Mouse (Mus musculus) ovary, postnatal 36 days (tissue): ENCODE measurements around the gene Myrf.
"Not testable (repeated sequence)": the region's sequence is repeated elsewhere in the genome, so short reads cannot be mapped to it uniquely, and the experiment has no call there.

Source experiments
- DNase-seq: peaks from one replicate; pipeline ENCODE4 v3.0.0; 2022; ENCODE audit warnings: low spot score, mixed read lengths

Gene Myrf

GRCm38 (mm10) chr19:10176477-10176876 is 64.1 kb downstream of the Myrf start:
- no peak for DNase-seq

DNA sequence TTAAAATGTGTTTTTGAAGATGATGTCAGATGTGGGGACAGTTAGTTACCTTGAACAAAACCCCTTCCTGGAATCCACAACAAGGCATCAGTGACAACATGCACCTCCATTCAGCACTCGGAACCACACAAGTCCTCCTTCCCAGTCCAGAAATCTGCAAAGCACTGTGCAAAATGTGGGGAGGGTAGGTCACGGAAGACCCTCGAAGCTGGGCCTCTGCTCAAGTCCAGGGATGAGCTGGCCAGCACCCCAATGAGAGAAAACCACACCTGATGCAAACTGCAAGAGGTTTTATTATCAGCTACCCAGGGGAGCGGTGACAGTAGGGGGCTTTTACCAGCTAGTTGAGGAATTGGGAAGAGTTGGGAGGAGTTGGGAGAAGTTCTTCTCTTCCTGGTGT is 65.6 kb downstream of the Myrf start:
- DNase-seq = no peak

GRCm38 (mm10) chr19:10173844-10174539 is 66.6 kb downstream of the Myrf start:
- no peak for DNase-seq

DNA sequence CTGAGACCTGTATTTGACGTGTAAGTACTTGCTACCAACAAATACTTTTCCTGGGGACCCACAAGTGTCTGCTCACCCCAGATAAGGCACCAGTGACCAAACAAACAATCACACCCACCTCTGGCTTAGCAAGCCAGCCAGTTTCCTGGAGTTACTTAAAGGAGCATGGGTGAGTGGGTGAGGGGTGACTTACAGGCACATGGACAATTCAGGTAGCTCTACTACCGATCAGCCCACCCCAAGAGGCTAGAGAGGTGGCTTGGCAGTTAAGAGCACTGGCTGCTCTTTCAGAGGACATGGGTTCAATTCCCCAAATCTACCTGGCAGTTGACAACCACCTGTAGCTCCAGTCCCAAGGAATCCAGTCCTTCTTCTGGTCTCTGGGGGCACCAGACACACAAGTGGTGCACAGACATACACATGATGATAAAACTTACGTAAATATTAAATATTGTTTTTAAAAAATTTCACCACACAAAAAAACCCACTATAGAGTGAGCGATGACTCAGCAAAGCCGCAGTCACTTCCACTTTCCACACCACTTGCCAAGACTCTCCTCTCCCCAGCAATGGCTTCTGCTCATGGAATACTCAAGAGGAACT is 67.3 kb downstream of the Myrf start:
- no peak for DNase-seq

DNA sequence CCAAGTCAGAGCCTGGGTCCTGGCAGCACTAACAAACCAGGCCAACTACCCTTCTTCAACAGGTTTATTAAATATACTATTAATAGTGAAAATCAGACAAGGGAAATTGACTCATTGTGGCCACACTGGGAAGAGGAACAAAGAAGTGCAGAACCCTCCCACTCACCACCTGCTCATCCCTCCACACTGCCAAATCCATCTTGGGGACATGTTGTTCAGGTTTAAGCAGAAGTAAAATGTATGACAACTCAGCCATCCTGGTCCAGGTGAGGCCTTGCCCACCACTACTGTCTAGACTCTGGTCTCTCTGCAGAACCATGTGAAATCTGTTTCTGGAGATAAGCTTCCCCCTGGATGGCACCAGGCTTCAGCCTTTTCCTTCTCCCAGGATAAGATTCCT is 68.7 kb downstream of the Myrf start:
- DNase-seq = no peak

- DNase-seq = no peak
Observed at GRCm38 (mm10) chr19:10171359-10171758, 69.2 kb downstream of the Myrf start.

DNA sequence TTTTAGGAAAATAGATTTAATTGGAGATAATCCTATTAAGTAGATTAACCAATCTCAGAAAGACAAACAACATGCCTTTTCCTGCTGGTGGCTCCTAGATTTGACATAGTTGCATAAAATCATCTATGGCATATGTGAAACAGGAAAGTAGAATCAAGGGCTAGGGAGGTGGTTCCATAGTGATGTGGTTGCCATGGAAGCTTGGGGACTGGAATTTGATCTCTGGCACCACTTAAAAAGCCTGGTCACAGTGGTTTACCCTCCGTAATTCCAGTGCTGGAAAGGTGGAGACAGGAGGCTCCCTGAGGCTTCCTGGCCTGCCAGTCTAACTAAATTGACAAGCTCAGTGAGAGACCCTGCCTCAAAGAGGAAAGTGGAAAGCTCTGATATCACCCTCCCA is 70.1 kb downstream of the Myrf start:
- no peak for DNase-seq

- not testable (repeated sequence) for DNase-seq
Observed at GRCm38 (mm10) chr19:10169692-10170330, 70.7 kb downstream of the Myrf start.

GRCm38 (mm10) chr19:10169179-10169578 is 71.4 kb downstream of the Myrf start:
- DNase-seq = no peak

- no peak for DNase-seq
Observed at GRCm38 (mm10) chr19:10168441-10168840, 72.1 kb downstream of the Myrf start.

DNA sequence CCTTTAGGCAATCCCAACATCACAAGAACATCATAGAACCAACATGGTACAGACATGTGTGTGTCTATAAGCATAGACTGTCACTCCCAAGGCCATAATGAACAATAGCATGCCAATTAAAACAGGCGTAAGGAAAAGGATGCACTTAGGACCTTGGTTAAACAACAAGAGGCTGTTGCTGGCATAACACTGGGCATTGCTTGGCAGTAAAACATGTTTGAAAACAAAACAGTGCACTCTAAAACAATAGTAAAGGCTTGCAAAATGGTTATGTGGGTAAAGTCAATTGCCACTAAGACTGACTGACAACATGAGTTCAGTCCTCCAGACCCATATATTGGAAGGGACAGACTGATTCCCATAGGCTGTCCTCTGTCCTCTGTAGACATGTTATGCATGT is 72.6 kb downstream of the Myrf start:
- no peak for DNase-seq

DNA sequence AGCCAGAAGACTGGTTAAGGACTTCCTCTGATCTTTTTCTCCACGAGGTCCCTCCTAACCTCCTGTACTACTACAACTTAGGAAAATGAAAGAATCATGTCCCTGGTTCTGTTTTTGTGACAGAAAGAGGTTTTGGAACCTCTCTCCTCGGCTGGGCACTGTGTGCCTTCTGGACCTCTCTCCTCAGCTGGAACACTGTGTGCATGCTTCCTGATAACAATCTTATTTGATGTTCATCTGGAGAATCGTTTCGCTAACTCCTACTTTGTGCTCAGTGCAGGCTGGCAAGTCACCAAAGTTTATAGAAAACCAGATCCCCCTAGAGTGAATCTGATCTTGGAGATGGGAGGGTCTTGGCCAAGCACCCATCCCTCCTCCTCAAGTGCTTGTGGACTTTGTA is 73.4 kb downstream of the Myrf start:
- no peak for DNase-seq

DNA sequence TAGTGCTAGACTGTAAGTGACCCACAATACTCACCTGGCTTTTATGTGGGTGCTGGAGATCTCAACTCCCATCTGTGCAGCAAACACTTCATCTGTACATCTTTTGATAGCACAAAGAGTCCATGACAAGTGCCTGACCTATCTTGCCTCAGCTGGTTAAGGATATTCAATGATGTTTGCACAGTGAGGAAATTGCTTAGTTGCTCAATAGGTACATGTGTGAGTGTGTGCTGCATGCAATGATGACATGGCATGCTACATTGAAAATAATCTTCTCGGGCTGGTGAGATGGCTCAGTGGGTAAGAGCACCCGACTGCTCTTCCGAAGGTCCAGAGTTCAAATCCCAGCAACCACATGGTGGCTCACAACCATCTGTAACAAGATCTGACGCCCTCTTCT is 74.6 kb downstream of the Myrf start:
- not testable (repeated sequence) for DNase-seq

DNA sequence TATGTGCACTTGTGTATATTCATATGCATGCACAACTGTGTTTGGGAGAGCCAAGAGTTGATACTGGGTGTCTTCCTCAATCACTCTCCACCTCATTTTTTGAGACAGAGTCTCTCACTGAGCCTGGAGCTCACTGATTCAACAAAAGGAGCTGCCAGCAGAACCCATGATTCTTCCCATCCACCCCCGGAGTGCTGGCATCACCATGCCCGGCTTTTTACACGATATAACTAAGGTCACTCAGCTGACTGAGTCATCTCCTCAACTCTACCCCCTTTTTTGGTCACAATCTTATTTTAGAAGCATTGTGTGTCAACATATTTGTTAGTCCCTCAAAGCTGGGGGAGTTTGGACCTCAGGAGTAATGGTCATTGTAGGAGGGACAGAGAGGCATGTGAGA is 76.7 kb downstream of the Myrf start:
- no peak for DNase-seq
